Mouse (Mus musculus) kidney, postnatal 0 days (tissue): ENCODE measurements around the gene Slc16a12. TPM values are rescaled to one million over a fixed set of nuclear protein-coding genes. Genes with fewer than 3 reads are reported as not detected.

ENCODE experiments used
- ATAC-seq: fragments of 200-750 bp; cut with Nextera tagmentation; replicated peaks from 2 replicates; pipeline ENCODE4 v1.8.0; 2017; ENCODE audit warnings: low read depth, moderate number of reproducible peaks, moderate TSS enrichment, moderate library complexity; ENCODE audit not compliant: low FRiP score
- DNase-seq: peaks from one replicate; pipeline ENCODE4 v3.0.0-alpha.2; 2016; ENCODE audit warnings: low spot score
- H3K27ac ChIP-seq: fragments of 300-500 bp; sonication (generic); 2 replicates; pipeline ENCODE4 v1.5.1; 2014; ENCODE audit warnings: mild to moderate bottlenecking
- H3K27me3 ChIP-seq: fragments of 300-500 bp; sonication (generic); 2 replicates; pipeline ENCODE4 v1.6.1; 2014; ENCODE audit warnings: low read length, mixed read lengths; ENCODE audit not compliant: insufficient read depth
- H3K36me3 ChIP-seq: fragments of 300-500 bp; sonication (generic); 2 replicates; pipeline ENCODE4 v1.6.1; 2014; ENCODE audit warnings: low read length, mixed read lengths; ENCODE audit not compliant: insufficient read depth
- H3K4me1 ChIP-seq: fragments of 300-500 bp; sonication (generic); replicated peaks from 2 replicates; pipeline ENCODE4 v1.6.1; 2014; ENCODE audit warnings: antibody characterized with exemption, low read length, mixed read lengths; ENCODE audit not compliant: insufficient read depth
- H3K4me2 ChIP-seq: fragments of 300-500 bp; sonication (generic); 2 replicates; pipeline ENCODE4 v1.6.1; 2014; ENCODE audit warnings: mild to moderate bottlenecking, low read length, moderate library complexity, mixed read lengths
- H3K4me3 ChIP-seq: fragments of 300-500 bp; sonication (generic); replicated peaks from 2 replicates; pipeline ENCODE4 v1.5.1; 2014; ENCODE audit warnings: low read depth, low read length
- H3K9ac ChIP-seq: fragments of 300-500 bp; sonication (generic); 2 replicates; pipeline ENCODE4 v1.6.1; 2014; ENCODE audit warnings: low read depth, low read length
- H3K9me3 ChIP-seq: fragments of 300-500 bp; sonication (generic); replicated peaks from 2 replicates; pipeline ENCODE4 v1.6.1; 2016; ENCODE audit warnings: low read length, inconsistent platforms, mixed read lengths
- CTCF ChIP-seq: IDR thresholded peaks from 2 replicates; pipeline ENCODE4 v1.5.1; 2016; ENCODE audit warnings: antibody characterized with exemption, low read depth, mild to moderate bottlenecking, moderate library complexity
- WGBS: fragments of 180-500 bp; shearing (Covaris S2); extraction: QIAGEN DNeasy Blood & Tissue Kit; methylation state at CpG from one replicate; pipeline ENCODE4 v1.1.7; 2014; 5-methylcytosine and 5-hydroxymethylcytosine counted together
- polyA plus RNA-seq: library from polyadenylated mRNA; unstranded; fragments of >200 nt; fragmentation: Nextera tagmentation; extraction: Ambion mirVana; gene quantifications from 2 replicates; pipeline ENCODE4 v1.2.1, GENCODE M21; 2015

Slc16a12 gene
- 30.1 and 33.6 TPM in 2 replicates for polyA plus RNA-seq

DNA sequence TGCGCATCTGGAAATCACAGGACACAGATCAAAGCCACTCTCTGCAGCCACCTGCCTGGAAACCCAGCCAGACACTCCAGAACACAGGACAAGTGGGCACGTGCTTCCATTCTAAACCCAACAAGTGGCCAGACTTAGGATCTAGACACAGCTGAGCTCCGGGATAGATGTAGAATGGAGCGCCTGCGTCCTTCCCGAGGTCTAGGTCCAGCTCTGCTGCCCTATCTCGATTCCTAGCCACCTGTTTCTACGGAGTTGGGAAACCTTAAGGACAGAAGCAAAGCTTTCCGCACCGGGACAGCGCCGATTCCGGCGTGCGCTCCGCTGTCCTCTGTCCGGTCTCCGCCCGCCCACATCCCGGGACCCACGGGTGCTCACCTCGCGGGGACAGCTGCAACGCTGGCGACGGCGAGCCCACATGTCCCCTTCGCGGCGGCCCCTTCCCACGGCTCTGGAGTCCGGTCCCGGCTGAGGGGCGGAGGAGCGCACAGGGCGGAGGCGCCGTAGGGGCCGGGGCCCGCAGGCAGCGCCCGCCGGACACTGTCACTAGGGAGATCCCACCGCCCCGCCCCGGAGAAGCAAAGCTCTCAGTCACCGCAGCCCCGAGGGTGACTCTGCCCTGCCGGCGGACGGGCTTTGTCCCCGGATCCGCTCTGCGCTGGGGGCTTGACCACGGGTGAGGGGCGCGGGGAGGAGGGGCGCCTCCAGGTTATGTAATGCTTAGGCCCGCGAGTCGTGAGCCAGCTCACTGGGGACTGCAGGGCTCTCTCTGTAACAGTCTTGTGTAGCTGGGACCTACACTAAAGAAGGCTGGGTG lies at the start of gene Slc16a12:
Slc16a12 (minus strand) TSS at position 602 of the 817 bp plus-strand sequence.
- H3K27me3 ChIP-seq, result 0 out of 2 replicates have a peak, but pooled peaks cover 2% of the 10 kb centered on the region
- DNase-seq (peak; percentile 55), ATAC-seq (peak; percentile 76)
- H3K27ac ChIP-seq, result peak within 1 kb of the TSS; percentile 90
- peak within 1 kb of the TSS; percentile 65 for H3K9ac ChIP-seq
- H3K9me3 ChIP-seq, result no peaks in the 10 kb centered on the region
- no peaks in the 10 kb centered on the region for H3K4me1 ChIP-seq
- H3K36me3 ChIP-seq, result no peaks in the 10 kb centered on the region
- WGBS, result under 1% methylated on average over 60 of the region's 61 CpGs
- peak within 1 kb of the TSS; percentile 68 for H3K4me3 ChIP-seq
- H3K4me2 ChIP-seq, result peak within 1 kb of the TSS; percentile 96
- TF ChIP-seq CTCF, result no peak

DNA sequence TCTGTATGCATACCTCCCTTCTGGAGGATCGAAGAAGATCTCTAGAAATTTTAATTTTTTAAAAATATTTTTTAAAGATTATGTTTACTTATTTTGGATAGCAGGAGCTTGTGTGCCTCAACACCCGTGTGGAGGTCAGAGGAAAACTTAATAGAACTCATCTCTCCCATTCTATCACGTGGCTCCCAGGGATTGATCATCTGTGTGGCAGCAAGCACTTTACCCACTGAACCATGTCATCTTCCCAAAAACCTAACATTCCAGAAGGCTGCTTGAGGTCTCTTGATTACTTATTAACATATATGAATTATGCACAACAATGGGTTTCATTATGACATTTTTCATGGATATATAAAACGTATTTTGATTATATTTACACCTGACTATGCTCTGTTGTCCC lies 49.3 kb upstream of the Slc16a12 start:
- Histone ChIP-seq H3K4me3 (no peak overlapping the region), H3K4me1 (no peaks in the 10 kb centered on the region), H3K4me2 (no peak overlapping the region), H3K9me3 (no peaks in the 10 kb centered on the region), H3K27me3 (no peaks in the 10 kb centered on the region), H3K9ac (no peak overlapping the region), H3K36me3 (no peaks in the 10 kb centered on the region), H3K27ac (no peak overlapping the region)
- WGBS, result 76% methylated on average over 4 of the region's 4 CpGs
- no peak for ATAC-seq
- DNase-seq, result no peak
- TF ChIP-seq CTCF, result no peak

DNA sequence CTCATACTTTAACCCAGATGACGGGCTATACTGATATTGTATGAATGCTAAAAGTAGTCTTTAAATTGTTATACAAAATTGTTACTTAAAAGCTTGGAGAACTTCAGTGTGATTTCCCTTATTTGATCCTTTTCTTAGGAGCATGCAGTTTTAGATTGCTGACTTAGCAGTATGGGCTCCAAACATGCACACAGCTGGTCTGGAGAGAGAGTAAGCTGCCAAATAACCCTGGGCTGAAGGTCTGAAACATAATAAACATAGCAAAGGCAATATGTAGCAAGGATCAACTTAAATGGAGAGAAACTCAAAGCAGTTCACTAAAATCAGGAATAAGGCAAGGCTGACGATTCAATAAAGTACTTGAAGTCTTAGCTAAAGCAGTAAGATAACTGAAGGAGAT lies 35.4 kb upstream of the Slc16a12 start:
- no peak overlapping the region for H3K4me3 ChIP-seq
- WGBS, result 85% methylated on average over 2 of the region's 2 CpGs
- no peak overlapping the region for H3K9ac ChIP-seq
- no peaks in the 10 kb centered on the region for H3K9me3 ChIP-seq
- no peaks in the 10 kb centered on the region for H3K27me3 ChIP-seq
- no peaks in the 10 kb centered on the region for H3K36me3 ChIP-seq
- ATAC-seq (no peak), DNase-seq (peak; percentile 7)
- no peak for TF ChIP-seq CTCF
- no peaks in the 10 kb centered on the region for H3K4me1 ChIP-seq
- no peak overlapping the region for H3K4me2 ChIP-seq
- no peak overlapping the region for H3K27ac ChIP-seq

DNA sequence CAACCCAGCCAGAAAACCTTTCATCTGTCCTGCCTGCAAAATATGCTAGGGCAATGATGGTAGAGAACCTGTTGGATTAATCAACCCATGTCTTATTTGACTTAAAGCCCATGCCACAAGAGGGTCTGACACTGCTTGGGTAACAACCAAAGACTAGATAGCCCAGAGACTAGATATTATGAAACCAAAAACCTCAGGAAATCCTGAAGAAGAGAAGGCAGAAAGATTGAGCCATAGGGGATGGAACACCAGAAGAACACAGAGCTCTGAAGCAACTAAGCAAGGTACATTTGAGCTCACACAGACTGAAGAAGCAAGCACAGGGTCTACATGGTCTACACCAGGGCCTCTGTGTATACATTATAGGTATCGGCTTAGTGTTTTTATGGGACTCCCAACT lies 31.9 kb upstream of the Slc16a12 start:
- Histone ChIP-seq H3K4me1 (no peaks in the 10 kb centered on the region), H3K9me3 (no peaks in the 10 kb centered on the region), H3K4me2 (no peak overlapping the region), H3K36me3 (no peaks in the 10 kb centered on the region), H3K27me3 (no peaks in the 10 kb centered on the region), H3K4me3 (no peak overlapping the region), H3K27ac (no peak overlapping the region), H3K9ac (no peak overlapping the region)
- ATAC-seq (no peak), DNase-seq (no peak)
- TF ChIP-seq CTCF, result no peak
- WGBS, result 96% methylated on average over 1 of the region's 1 CpGs

DNA sequence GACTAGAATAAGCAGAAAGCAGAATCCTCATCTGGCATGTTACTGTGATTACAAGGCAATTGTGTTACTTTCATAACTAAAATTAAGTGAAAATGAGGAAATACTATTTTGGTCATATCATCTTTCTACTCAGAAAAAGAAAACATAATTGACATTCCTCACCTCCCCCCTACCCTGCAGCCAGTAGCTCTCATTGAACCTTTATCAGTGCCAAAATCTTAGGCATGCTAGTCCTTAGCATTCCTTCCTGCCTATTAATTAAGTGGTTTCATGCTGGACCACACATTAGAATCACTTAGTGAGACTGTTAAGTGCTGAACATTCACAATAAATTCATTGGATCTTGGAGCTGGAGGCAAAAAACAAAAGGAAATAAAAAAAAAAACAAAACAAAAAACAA lies 31.0 kb upstream of the Slc16a12 start:
- Histone ChIP-seq H3K4me3 (no peak overlapping the region), H3K27ac (no peak overlapping the region), H3K9ac (no peak overlapping the region), H3K4me1 (no peaks in the 10 kb centered on the region), H3K27me3 (no peaks in the 10 kb centered on the region), H3K4me2 (no peak overlapping the region), H3K9me3 (no peaks in the 10 kb centered on the region), H3K36me3 (no peaks in the 10 kb centered on the region)
- peak; percentile 55 for DNase-seq
- no peak for ATAC-seq
- TF ChIP-seq CTCF, result no peak

DNA sequence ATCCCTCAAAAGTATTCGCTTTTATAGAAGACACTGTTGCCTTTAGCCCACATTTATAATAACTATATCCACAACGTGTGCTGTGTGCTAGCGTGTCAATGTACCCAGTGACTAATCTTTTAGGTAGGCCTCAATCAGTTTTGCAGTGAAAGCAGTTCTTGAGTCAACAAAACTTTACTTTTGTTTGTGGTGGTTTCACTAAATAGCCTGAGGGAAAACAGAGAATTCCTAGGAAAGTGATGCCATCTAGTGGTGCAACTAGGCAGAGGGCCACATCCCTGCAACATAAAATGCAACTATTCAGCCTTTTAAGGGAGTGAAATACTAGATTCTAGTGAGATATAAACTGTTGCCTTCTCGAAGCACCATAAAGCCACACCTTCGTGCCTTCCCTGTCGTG lies 25.7 kb upstream of the Slc16a12 start:
- Histone ChIP-seq H3K36me3 (no peaks in the 10 kb centered on the region), H3K27me3 (no peaks in the 10 kb centered on the region), H3K4me1 (no peaks in the 10 kb centered on the region), H3K4me2 (no peak overlapping the region), H3K4me3 (no peak overlapping the region), H3K27ac (no peak overlapping the region), H3K9ac (no peak overlapping the region), H3K9me3 (no peaks in the 10 kb centered on the region)
- TF ChIP-seq CTCF, result peak; percentile 97
- DNase-seq, result peak; percentile 91
- 21% methylated on average over 6 of the region's 6 CpGs for WGBS
- peak; percentile 21; the same call in 1 of the 2 replicates for ATAC-seq

DNA sequence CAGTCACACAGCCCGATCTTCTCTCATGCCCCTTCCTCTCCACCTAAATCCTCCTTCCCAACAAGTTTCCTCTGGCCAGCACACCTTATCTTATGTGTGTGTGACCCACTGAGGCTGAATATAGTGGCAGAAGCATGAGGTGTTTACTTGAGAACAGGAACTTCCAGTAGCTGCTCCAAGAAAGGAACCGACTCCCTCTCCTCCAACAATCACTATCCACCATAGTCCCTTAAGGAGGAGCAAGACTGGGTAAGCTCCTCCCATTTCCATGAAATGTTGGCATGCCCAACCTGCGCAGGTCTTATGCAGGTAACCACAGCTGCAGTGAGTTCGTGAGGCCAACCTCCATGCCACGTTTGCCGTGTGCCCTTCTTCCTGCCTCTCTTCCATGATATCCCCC lies 23.7 kb upstream of the Slc16a12 start:
- Histone ChIP-seq H3K4me1 (no peaks in the 10 kb centered on the region), H3K4me3 (no peak overlapping the region), H3K9ac (no peak overlapping the region), H3K36me3 (no peaks in the 10 kb centered on the region), H3K27me3 (no peaks in the 10 kb centered on the region), H3K27ac (no peak overlapping the region), H3K9me3 (no peaks in the 10 kb centered on the region), H3K4me2 (no peak overlapping the region)
- DNase-seq (no peak), ATAC-seq (no peak)
- no peak for TF ChIP-seq CTCF
- 89% methylated on average over 6 of the region's 6 CpGs for WGBS
